Mouse (Mus musculus) E14TG2a.4 (cell line): ENCODE results near the gene Tada3.

ENCODE experiments used
- H3K27me3 ChIP-seq: 2 replicates; pipeline ENCODE4 v1.6.1; 2014; ENCODE audit warnings: low read length, control low read depth; ENCODE audit not compliant: insufficient read depth
- H3K36me3 ChIP-seq: 2 replicates; pipeline ENCODE4 v1.6.1; 2014; ENCODE audit warnings: low read length, control low read depth; ENCODE audit not compliant: insufficient read depth
- H3K4me1 ChIP-seq: replicated peaks from 2 replicates; pipeline ENCODE4 v1.6.1; 2014; ENCODE audit warnings: low read depth, low read length, control low read depth
- H3K4me3 ChIP-seq: replicated peaks from 2 replicates; pipeline ENCODE4 v1.5.1; 2014; ENCODE audit warnings: mild to moderate bottlenecking, low read length
- H3K9me3 ChIP-seq: 2 replicates; pipeline ENCODE4 v1.6.1; 2014; ENCODE audit warnings: low read length, control low read depth
- CTCF ChIP-seq: conservative IDR thresholded peaks from 2 replicates; pipeline ENCODE4 v1.5.1; 2014; ENCODE audit warnings: low read length
- NANOG ChIP-seq: IDR thresholded peaks from 2 replicates; pipeline ENCODE4 v1.6.1; 2014; ENCODE audit warnings: borderline replicate concordance, low read length, mixed read lengths
- POU5F1 ChIP-seq: IDR thresholded peaks from 2 replicates; pipeline ENCODE4 v1.6.1; 2014; ENCODE audit warnings: low read length, borderline replicate concordance

Gene Tada3

GRCm38 (mm10) chr6:113410001-113410400 lies 32.3 kb upstream of the Tada3 start:
- Histone ChIP-seq H3K27me3 (no peaks in the 10 kb centered on the region), H3K4me3 (no peak overlapping the region), H3K4me1 (peaks cover 89% of the 10 kb centered on the region), H3K36me3 (peaks cover 20% of the 10 kb centered on the region), H3K9me3 (no peaks in the 10 kb centered on the region)
- no peak for TF ChIP-seq NANOG
- TF ChIP-seq POU5F1: no peak
- no peak for TF ChIP-seq CTCF

GRCm38 (mm10) chr6:113406683-113407082 lies 29.0 kb upstream of the Tada3 start:
- TF ChIP-seq NANOG: no peak
- peak; percentile 96 for TF ChIP-seq CTCF

GRCm38 (mm10) chr6:113405483-113405882 lies 27.8 kb upstream of the Tada3 start:
- Histone ChIP-seq H3K9me3 (no peaks in the 10 kb centered on the region), H3K36me3 (peaks cover 12% of the 10 kb centered on the region; the same call in 1 of the 2 replicates), H3K27me3 (no peaks in the 10 kb centered on the region), H3K4me3 (no peak overlapping the region), H3K4me1 (peaks cover 80% of the 10 kb centered on the region)
- no peak for TF ChIP-seq NANOG
- TF ChIP-seq CTCF: no peak
- no peak for TF ChIP-seq POU5F1

More at GRCm38 (mm10) chr6:113406683-113407082, 29.0 kb upstream of the Tada3 start:
- Histone ChIP-seq H3K4me3 (peak overlapping the region; percentile 55), H3K9me3 (no peaks in the 10 kb centered on the region), H3K4me1 (peaks cover 78% of the 10 kb centered on the region), H3K27me3 (no peaks in the 10 kb centered on the region), H3K36me3 (peaks cover 12% of the 10 kb centered on the region; the same call in 1 of the 2 replicates)

- Histone ChIP-seq H3K9me3 (no peaks in the 10 kb centered on the region), H3K4me3 (no peak overlapping the region), H3K4me1 (peaks cover 80% of the 10 kb centered on the region), H3K36me3 (peaks cover 16% of the 10 kb centered on the region; the same call in 1 of the 2 replicates), H3K27me3 (no peaks in the 10 kb centered on the region)
- no peak for TF ChIP-seq CTCF
- no peak for TF ChIP-seq POU5F1
- TF ChIP-seq NANOG: no peak
Observed at GRCm38 (mm10) chr6:113404649-113405448, 27.2 kb upstream of the Tada3 start.

GRCm38 (mm10) chr6:113402094-113402493 lies 24.4 kb upstream of the Tada3 start:
- peaks cover 13% of the 10 kb centered on the region for H3K36me3 ChIP-seq
- no peaks in the 10 kb centered on the region for H3K9me3 ChIP-seq
- no peak overlapping the region for H3K4me3 ChIP-seq
- H3K4me1 ChIP-seq: peaks cover 76% of the 10 kb centered on the region
- TF ChIP-seq NANOG (no peak), POU5F1 (no peak), CTCF (no peak)
- no peaks in the 10 kb centered on the region for H3K27me3 ChIP-seq

GRCm38 (mm10) chr6:113396270-113397030 lies 18.8 kb upstream of the Tada3 start:
- peaks cover 21% of the 10 kb centered on the region for H3K36me3 ChIP-seq
- H3K4me3 ChIP-seq: no peak overlapping the region
- H3K4me1 ChIP-seq: peaks cover 90% of the 10 kb centered on the region
- no peaks in the 10 kb centered on the region for H3K9me3 ChIP-seq
- TF ChIP-seq POU5F1: no peak
- TF ChIP-seq CTCF: no peak
- no peak for TF ChIP-seq NANOG
- 0 out of 2 replicates have a peak, but pooled peaks cover 5% of the 10 kb centered on the region for H3K27me3 ChIP-seq

- no peak for TF ChIP-seq POU5F1
- peak; percentile 43 for TF ChIP-seq CTCF
- TF ChIP-seq NANOG: no peak
- H3K9me3 ChIP-seq: no peaks in the 10 kb centered on the region
- H3K4me3 ChIP-seq: no peak overlapping the region
- H3K4me1 ChIP-seq: peaks cover 88% of the 10 kb centered on the region
- peaks cover 31% of the 10 kb centered on the region for H3K36me3 ChIP-seq
- H3K27me3 ChIP-seq: 0 out of 2 replicates have a peak, but pooled peaks cover 5% of the 10 kb centered on the region
Observed at GRCm38 (mm10) chr6:113395501-113395900, 17.8 kb upstream of the Tada3 start.

- Histone ChIP-seq H3K4me3 (no peak overlapping the region), H3K27me3 (0 out of 2 replicates have a peak, but pooled peaks cover 5% of the 10 kb centered on the region), H3K4me1 (peaks cover 86% of the 10 kb centered on the region), H3K9me3 (no peaks in the 10 kb centered on the region), H3K36me3 (peaks cover 33% of the 10 kb centered on the region)
- TF ChIP-seq NANOG (no peak), POU5F1 (no peak), CTCF (no peak)
Observed at GRCm38 (mm10) chr6:113394811-113395210, 17.1 kb upstream of the Tada3 start.
